Mouse (Mus musculus): Measurements from ENCODE around the gene Prrxl1.

Gene Prrxl1

GRCm38 (mm10) chr14:32678565-32678964 is 79.4 kb downstream of the Prrxl1 start:
- no peaks in the 10 kb centered on the region for H3K36me3 ChIP-seq (ENCODE audit: control insufficient read depth, insufficient read depth, low read length, poor library complexity, severe bottlenecking)
- no peaks in the 10 kb centered on the region for H3K27me3 ChIP-seq (ENCODE audit: control insufficient read depth, insufficient read depth, low read length, poor library complexity, severe bottlenecking)
- DNase-seq (ENCODE audit: low read depth, low spot score) = no peak

- no peak for DNase-seq (ENCODE audit: low read depth, low spot score)
- H3K36me3 ChIP-seq (ENCODE audit: control insufficient read depth, insufficient read depth, low read length, poor library complexity, severe bottlenecking) = no peaks in the 10 kb centered on the region
- H3K27me3 ChIP-seq (ENCODE audit: control insufficient read depth, insufficient read depth, low read length, poor library complexity, severe bottlenecking) = no peaks in the 10 kb centered on the region
Observed at GRCm38 (mm10) chr14:32681603-32682002, 82.4 kb downstream of the Prrxl1 start.

GRCm38 (mm10) chr14:32682536-32682935 is 83.3 kb downstream of the Prrxl1 start:
- Histone ChIP-seq H3K36me3 (ENCODE audit: control insufficient read depth, insufficient read depth, low read length, poor library complexity, severe bottlenecking) (no peaks in the 10 kb centered on the region), H3K27me3 (ENCODE audit: control insufficient read depth, insufficient read depth, low read length, poor library complexity, severe bottlenecking) (no peaks in the 10 kb centered on the region)
- no peak for DNase-seq (ENCODE audit: low read depth, low spot score)

GRCm38 (mm10) chr14:32683251-32683838 is 84.1 kb downstream of the Prrxl1 start:
- DNase-seq (ENCODE audit: low read depth, low spot score) = peak; percentile 45
- H3K27me3 ChIP-seq (ENCODE audit: control insufficient read depth, insufficient read depth, low read length, poor library complexity, severe bottlenecking) = no peaks in the 10 kb centered on the region
- no peaks in the 10 kb centered on the region for H3K36me3 ChIP-seq (ENCODE audit: control insufficient read depth, insufficient read depth, low read length, poor library complexity, severe bottlenecking)

- no peaks in the 10 kb centered on the region for H3K36me3 ChIP-seq (ENCODE audit: control insufficient read depth, insufficient read depth, low read length, poor library complexity, severe bottlenecking)
- peak; percentile 69 for DNase-seq (ENCODE audit: low read depth, low spot score)
- H3K27me3 ChIP-seq (ENCODE audit: control insufficient read depth, insufficient read depth, low read length, poor library complexity, severe bottlenecking) = no peaks in the 10 kb centered on the region
Observed at GRCm38 (mm10) chr14:32683982-32684734, 85.0 kb downstream of the Prrxl1 start.

GRCm38 (mm10) chr14:32684735-32685105 is 85.5 kb downstream of the Prrxl1 start:
- DNase-seq (ENCODE audit: low read depth, low spot score) = no peak
- Histone ChIP-seq H3K27me3 (ENCODE audit: control insufficient read depth, insufficient read depth, low read length, poor library complexity, severe bottlenecking) (no peaks in the 10 kb centered on the region), H3K36me3 (ENCODE audit: control insufficient read depth, insufficient read depth, low read length, poor library complexity, severe bottlenecking) (no peaks in the 10 kb centered on the region)

GRCm38 (mm10) chr14:32685124-32685826 is 86.1 kb downstream of the Prrxl1 start, which contains the start of gene 3425401B19Rik:
Gene 3425401B19Rik, minus strand, starts transcription at chr14:32685293.
- Histone ChIP-seq H3K27me3 (ENCODE audit: control insufficient read depth, insufficient read depth, low read length, poor library complexity, severe bottlenecking) (no peaks in the 10 kb centered on the region), H3K36me3 (ENCODE audit: control insufficient read depth, insufficient read depth, low read length, poor library complexity, severe bottlenecking) (no peaks in the 10 kb centered on the region)
- DNase-seq (ENCODE audit: low read depth, low spot score) = no peak

GRCm38 (mm10) chr14:32695906-32696305 is 96.7 kb downstream of the Prrxl1 start:
- DNase-seq (ENCODE audit: low read depth, low spot score) = no peak
- H3K36me3 ChIP-seq (ENCODE audit: control insufficient read depth, insufficient read depth, low read length, poor library complexity, severe bottlenecking) = no peaks in the 10 kb centered on the region
- H3K27me3 ChIP-seq (ENCODE audit: control insufficient read depth, insufficient read depth, low read length, poor library complexity, severe bottlenecking) = no peaks in the 10 kb centered on the region

- DNase-seq (ENCODE audit: low read depth, low spot score) = no peak
- Histone ChIP-seq H3K36me3 (ENCODE audit: control insufficient read depth, insufficient read depth, low read length, poor library complexity, severe bottlenecking) (no peaks in the 10 kb centered on the region), H3K27me3 (ENCODE audit: control insufficient read depth, insufficient read depth, low read length, poor library complexity, severe bottlenecking) (no peaks in the 10 kb centered on the region)
Observed at GRCm38 (mm10) chr14:32696344-32696743, 97.1 kb downstream of the Prrxl1 start.

GRCm38 (mm10) chr14:32697774-32698173 is 98.6 kb downstream of the Prrxl1 start:
- DNase-seq (ENCODE audit: low read depth, low spot score) = no peak
- no peaks in the 10 kb centered on the region for H3K27me3 ChIP-seq (ENCODE audit: control insufficient read depth, insufficient read depth, low read length, poor library complexity, severe bottlenecking)
- no peaks in the 10 kb centered on the region for H3K36me3 ChIP-seq (ENCODE audit: control insufficient read depth, insufficient read depth, low read length, poor library complexity, severe bottlenecking)

GRCm38 (mm10) chr14:32698556-32698955 is 99.3 kb downstream of the Prrxl1 start:
- Histone ChIP-seq H3K36me3 (ENCODE audit: control insufficient read depth, insufficient read depth, low read length, poor library complexity, severe bottlenecking) (no peaks in the 10 kb centered on the region), H3K27me3 (ENCODE audit: control insufficient read depth, insufficient read depth, low read length, poor library complexity, severe bottlenecking) (no peaks in the 10 kb centered on the region)
- DNase-seq (ENCODE audit: low read depth, low spot score) = no peak

Data from splenic B cell, adult 2 months (primary cell).